Mouse (Mus musculus) lung, embryonic 16.5 days (tissue): ENCODE measurements at regions not wholly inside any gene's neighbourhood (a gene's known extent, or its start where the extent isn't known, plus 50 kb on each side); places are given as distances from the start of the nearest gene placed in this dataset.
A peak's percentile ranks its signal among the peaks of the same experiment; 100 is the strongest.

Experiments used
- ATAC-seq: fragments of 200-750 bp; cut with Nextera tagmentation; 2 replicates; pipeline ENCODE4 v1.8.0; 2017; ENCODE audit warnings: low read depth, mild to moderate bottlenecking, moderate library complexity
- H3K27ac ChIP-seq: fragments of 300-500 bp; sonication (generic); 2 replicates; pipeline ENCODE4 v1.5.1; 2014; ENCODE audit warnings: mild to moderate bottlenecking, control low read depth, low read length
- H3K27me3 ChIP-seq: fragments of 300-500 bp; sonication (generic); 2 replicates; pipeline ENCODE4 v1.6.1; 2014; ENCODE audit warnings: low read depth, low read length, mixed read lengths; ENCODE audit not compliant: control insufficient read depth, insufficient read depth
- H3K36me3 ChIP-seq: fragments of 300-500 bp; sonication (generic); 2 replicates; pipeline ENCODE4 v1.6.1; 2014; ENCODE audit warnings: low read length; ENCODE audit not compliant: control insufficient read depth, insufficient read depth
- H3K4me1 ChIP-seq: fragments of 300-500 bp; sonication (generic); replicated peaks from 2 replicates; pipeline ENCODE4 v1.6.1; 2014; ENCODE audit warnings: low read length, mixed read lengths; ENCODE audit not compliant: control insufficient read depth, insufficient read depth
- H3K4me2 ChIP-seq: fragments of 300-500 bp; sonication (generic); 2 replicates; pipeline ENCODE4 v1.6.1; 2014; ENCODE audit warnings: low read depth, low read length, control low read depth
- H3K4me3 ChIP-seq: fragments of 300-500 bp; sonication (generic); 2 replicates; pipeline ENCODE4 v1.5.1; 2014; ENCODE audit warnings: mild to moderate bottlenecking, low read length, control low read depth
- H3K9ac ChIP-seq: fragments of 300-500 bp; sonication (generic); 2 replicates; pipeline ENCODE4 v1.6.1; 2014; ENCODE audit warnings: low read length, control low read depth
- H3K9me3 ChIP-seq: fragments of 300-500 bp; sonication (generic); 2 replicates; pipeline ENCODE4 v1.6.1; 2016; ENCODE audit warnings: low read length; ENCODE audit not compliant: control insufficient read depth
- WGBS: fragments of 180-500 bp; shearing (Covaris S2); extraction: QIAGEN DNeasy Blood & Tissue Kit; methylation state at CpG from one replicate; pipeline ENCODE4 v1.1.7; 2014; 5-methylcytosine and 5-hydroxymethylcytosine counted together

- H3K27me3 ChIP-seq, result no peaks in the 10 kb centered on the region
- 10% methylated on average over 16 of the region's 16 CpGs for WGBS
- H3K4me3 ChIP-seq, result no peak overlapping the region
- no peaks in the 10 kb centered on the region for H3K36me3 ChIP-seq
- H3K27ac ChIP-seq, result no peak overlapping the region
- no peak overlapping the region for H3K4me2 ChIP-seq
- ATAC-seq, result peak; percentile 56; the same call in 1 of the 2 replicates
- H3K9me3 ChIP-seq, result no peaks in the 10 kb centered on the region
- no peak overlapping the region for H3K9ac ChIP-seq
- H3K4me1 ChIP-seq, result no peaks in the 10 kb centered on the region; the same call in 1 of the 2 replicates
Measured at GRCm38 (mm10) chr12:29096033-29096913, 344.7 kb downstream of the Eipr1 start.

GRCm38 (mm10) chr12:29100042-29100570 lies 348.5 kb downstream of the Eipr1 start:
- Histone ChIP-seq H3K27ac (no peak overlapping the region), H3K4me1 (no peaks in the 10 kb centered on the region; the same call in 1 of the 2 replicates), H3K4me3 (no peak overlapping the region), H3K9ac (no peak overlapping the region), H3K36me3 (no peaks in the 10 kb centered on the region), H3K9me3 (no peaks in the 10 kb centered on the region; the same call in 1 of the 2 replicates), H3K4me2 (no peak overlapping the region), H3K27me3 (no peaks in the 10 kb centered on the region)
- WGBS, result 37% methylated on average over 3 of the region's 3 CpGs
- no peak for ATAC-seq

DNA sequence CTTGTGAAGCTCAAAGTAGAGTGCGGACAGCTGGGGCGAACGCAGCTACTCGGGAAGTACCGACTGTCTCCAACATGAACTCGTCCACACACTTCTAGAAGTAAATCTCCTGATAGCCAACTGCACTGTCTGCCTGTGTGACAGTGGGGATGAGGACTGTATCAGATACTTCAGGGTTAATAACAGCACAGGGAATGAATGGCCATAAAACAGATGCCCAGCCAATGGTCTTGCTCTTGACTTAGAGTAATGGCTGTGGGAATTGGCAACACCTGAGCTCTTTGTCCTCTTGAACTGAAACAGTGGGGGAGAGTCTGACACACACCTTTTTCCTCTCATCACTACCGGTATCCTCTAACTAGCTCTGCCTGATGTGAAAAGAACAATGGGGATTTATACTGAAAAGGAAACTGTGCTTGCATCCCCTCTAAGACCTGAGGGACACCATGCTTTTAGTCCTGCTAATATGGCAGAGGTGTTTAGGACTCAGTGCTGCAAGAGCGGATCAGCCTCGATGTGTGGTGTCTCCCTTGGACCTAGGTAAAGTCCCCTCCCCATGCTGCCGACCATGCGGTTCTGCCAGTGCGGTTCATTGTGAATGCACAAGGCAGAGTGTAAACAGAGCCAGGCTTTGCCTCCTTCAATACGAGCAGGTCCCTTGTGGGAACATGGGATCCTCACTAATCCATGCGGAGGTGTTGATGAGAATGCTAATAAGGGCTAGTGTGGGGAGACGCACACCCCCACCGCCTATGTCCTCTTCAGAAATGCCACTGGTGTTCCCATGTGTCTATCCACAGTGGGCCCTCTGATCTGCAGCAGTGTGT lies 355.5 kb downstream of the Eipr1 start:
- no peak overlapping the region for H3K4me2 ChIP-seq
- H3K9me3 ChIP-seq, result no peaks in the 10 kb centered on the region; the same call in 1 of the 2 replicates
- no peak for ATAC-seq
- no peaks in the 10 kb centered on the region for H3K27me3 ChIP-seq
- H3K36me3 ChIP-seq, result no peaks in the 10 kb centered on the region
- H3K27ac ChIP-seq, result no peak overlapping the region
- 66% methylated on average over 16 of the region's 16 CpGs for WGBS
- no peak overlapping the region for H3K9ac ChIP-seq
- H3K4me3 ChIP-seq, result no peak overlapping the region
- H3K4me1 ChIP-seq, result no peaks in the 10 kb centered on the region

- WGBS, result 64% methylated on average over 3 of the region's 3 CpGs
- Histone ChIP-seq H3K4me3 (no peak overlapping the region), H3K4me1 (no peaks in the 10 kb centered on the region), H3K27ac (no peak overlapping the region), H3K9ac (no peak overlapping the region), H3K9me3 (no peaks in the 10 kb centered on the region), H3K4me2 (no peak overlapping the region), H3K36me3 (no peaks in the 10 kb centered on the region), H3K27me3 (no peaks in the 10 kb centered on the region)
- ATAC-seq, result no peak
Measured at GRCm38 (mm10) chr12:29107720-29108051, 356.1 kb downstream of the Eipr1 start.

DNA sequence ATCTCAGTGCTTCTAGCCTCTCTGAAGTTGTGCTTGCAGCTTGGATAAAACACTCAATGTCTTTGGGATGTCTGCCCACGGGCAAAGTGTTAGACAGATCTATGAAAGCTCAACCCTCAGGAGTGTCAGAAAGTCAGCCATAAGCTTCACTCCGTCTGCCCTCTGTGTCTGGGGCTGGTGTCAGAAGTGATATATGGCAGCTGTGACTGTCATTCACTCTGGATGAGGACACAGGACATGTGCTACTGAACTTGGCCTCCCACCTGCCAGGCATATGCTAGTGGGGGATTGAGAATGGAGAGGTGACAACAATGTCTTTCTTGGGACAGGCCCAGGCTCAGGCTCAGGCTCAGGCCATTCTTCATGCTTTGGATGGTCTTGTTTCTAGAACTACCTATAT lies 366.7 kb downstream of the Eipr1 start:
- no peak overlapping the region for H3K9ac ChIP-seq
- H3K27me3 ChIP-seq, result no peaks in the 10 kb centered on the region
- no peaks in the 10 kb centered on the region for H3K9me3 ChIP-seq
- H3K4me2 ChIP-seq, result no peak overlapping the region
- no peak for ATAC-seq
- no peaks in the 10 kb centered on the region for H3K4me1 ChIP-seq
- WGBS, result 49% methylated on average over 2 of the region's 2 CpGs
- H3K4me3 ChIP-seq, result no peak overlapping the region
- no peaks in the 10 kb centered on the region for H3K36me3 ChIP-seq
- no peak overlapping the region for H3K27ac ChIP-seq

GRCm38 (mm10) chr12:29121159-29121558 lies 369.6 kb downstream of the Eipr1 start:
- Histone ChIP-seq H3K9me3 (no peaks in the 10 kb centered on the region), H3K27me3 (no peaks in the 10 kb centered on the region), H3K4me2 (no peak overlapping the region), H3K36me3 (no peaks in the 10 kb centered on the region), H3K4me1 (no peaks in the 10 kb centered on the region), H3K9ac (no peak overlapping the region), H3K4me3 (no peak overlapping the region), H3K27ac (no peak overlapping the region)
- 76% methylated on average over 2 of the region's 2 CpGs for WGBS
- no peak for ATAC-seq

DNA sequence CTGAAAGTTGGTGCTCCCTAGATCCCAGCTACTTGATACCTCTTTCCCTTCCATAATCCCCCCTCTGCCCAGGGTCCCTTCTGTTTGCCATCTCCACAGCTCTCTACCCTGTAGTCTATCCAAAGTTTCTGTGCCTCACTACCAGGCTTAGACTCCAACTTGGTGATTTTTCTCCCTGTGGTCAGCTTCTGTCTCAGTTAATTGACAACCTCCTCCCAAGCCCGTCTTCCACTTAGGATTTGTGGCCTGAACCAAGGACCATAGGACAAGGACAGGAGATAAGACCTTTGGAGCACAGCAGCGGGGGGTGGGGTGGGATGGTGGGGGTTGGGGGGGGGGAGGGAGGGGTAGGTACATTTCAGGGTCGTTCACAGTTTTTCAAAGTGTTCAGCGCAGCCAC lies 371.3 kb downstream of the Eipr1 start:
- no peaks in the 10 kb centered on the region for H3K9me3 ChIP-seq
- H3K9ac ChIP-seq, result no peak overlapping the region
- 64% methylated on average over 4 of the region's 4 CpGs for WGBS
- H3K4me1 ChIP-seq, result no peaks in the 10 kb centered on the region
- no peaks in the 10 kb centered on the region for H3K36me3 ChIP-seq
- H3K4me3 ChIP-seq, result no peak overlapping the region
- H3K27ac ChIP-seq, result no peak overlapping the region
- ATAC-seq, result no peak
- no peak overlapping the region for H3K4me2 ChIP-seq
- H3K27me3 ChIP-seq, result no peaks in the 10 kb centered on the region

GRCm38 (mm10) chr12:29124079-29124668 lies 372.6 kb downstream of the Eipr1 start:
- ATAC-seq, result no peak
- no peak overlapping the region for H3K4me3 ChIP-seq
- 40% methylated on average over 7 of the region's 7 CpGs for WGBS

DNA sequence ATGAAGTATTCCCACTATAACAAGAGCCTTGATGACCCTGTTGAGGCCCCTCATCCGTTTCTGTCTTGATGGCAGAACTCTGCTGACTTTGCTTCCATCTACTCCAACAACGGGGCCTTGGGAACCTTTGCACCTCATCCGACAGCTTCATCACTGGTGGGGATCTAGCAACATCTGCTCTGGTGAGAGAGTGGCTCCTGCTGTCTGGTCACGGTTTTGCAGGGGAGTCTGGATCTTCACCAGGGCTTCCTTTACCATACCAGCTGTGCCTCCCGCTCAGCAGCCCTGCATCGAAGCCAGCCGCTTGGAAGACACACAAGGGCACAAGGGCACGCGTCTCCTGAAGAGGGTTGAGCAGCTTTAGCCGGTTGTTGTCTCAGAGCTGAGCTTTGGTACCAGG lies 377.2 kb downstream of the Eipr1 start:
- WGBS, result 20% methylated on average over 10 of the region's 10 CpGs
- no peaks in the 10 kb centered on the region for H3K36me3 ChIP-seq
- H3K4me1 ChIP-seq, result no peaks in the 10 kb centered on the region
- no peak overlapping the region for H3K4me2 ChIP-seq
- no peaks in the 10 kb centered on the region for H3K27me3 ChIP-seq
- no peaks in the 10 kb centered on the region for H3K9me3 ChIP-seq
- no peak overlapping the region for H3K4me3 ChIP-seq
- no peak overlapping the region for H3K27ac ChIP-seq
- H3K9ac ChIP-seq, result no peak overlapping the region
- no peak for ATAC-seq

More at GRCm38 (mm10) chr12:29124079-29124668, 372.6 kb downstream of the Eipr1 start:
- no peaks in the 10 kb centered on the region for H3K9me3 ChIP-seq
- H3K27ac ChIP-seq, result no peak overlapping the region
- no peak overlapping the region for H3K4me2 ChIP-seq
- H3K27me3 ChIP-seq, result no peaks in the 10 kb centered on the region
- no peaks in the 10 kb centered on the region for H3K36me3 ChIP-seq
- no peaks in the 10 kb centered on the region for H3K4me1 ChIP-seq
- no peak overlapping the region for H3K9ac ChIP-seq
